Mouse (Mus musculus): ENCODE data around the gene Dcp1a.

Dcp1a gene

GRCm38 (mm10) chr14:30479361-30479948 lies at the start of gene Dcp1a:
TSS of gene Dcp1a (plus strand) at chr14:30479535.
- DNase-seq (ENCODE audit: low read depth) = peak; percentile 96

DNA sequence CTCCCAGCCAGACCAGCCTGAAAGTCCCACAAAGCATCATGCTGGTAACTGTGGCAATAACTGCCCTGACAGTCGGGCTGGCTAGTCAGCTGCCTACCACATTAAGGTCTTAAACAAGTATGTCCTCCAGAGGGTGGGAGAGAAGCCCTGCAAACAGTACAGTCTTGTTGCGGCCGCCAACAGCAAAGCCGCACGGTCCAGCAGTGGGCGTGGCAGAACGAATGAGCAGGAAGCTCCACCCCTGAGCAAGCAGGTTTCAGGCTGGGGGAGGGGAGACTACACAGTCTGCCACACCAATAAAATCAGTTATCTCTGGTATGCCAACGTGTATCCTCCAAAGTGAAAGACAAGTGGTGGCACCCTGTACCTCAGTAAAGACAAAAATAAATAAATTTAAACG lies 49.7 kb upstream of the Dcp1a start:
- DNase-seq (ENCODE audit: low read depth) = no peak

GRCm38 (mm10) chr14:30430026-30430425 lies 49.3 kb upstream of the Dcp1a start:
- DNase-seq (ENCODE audit: low read depth) = no peak

DNA sequence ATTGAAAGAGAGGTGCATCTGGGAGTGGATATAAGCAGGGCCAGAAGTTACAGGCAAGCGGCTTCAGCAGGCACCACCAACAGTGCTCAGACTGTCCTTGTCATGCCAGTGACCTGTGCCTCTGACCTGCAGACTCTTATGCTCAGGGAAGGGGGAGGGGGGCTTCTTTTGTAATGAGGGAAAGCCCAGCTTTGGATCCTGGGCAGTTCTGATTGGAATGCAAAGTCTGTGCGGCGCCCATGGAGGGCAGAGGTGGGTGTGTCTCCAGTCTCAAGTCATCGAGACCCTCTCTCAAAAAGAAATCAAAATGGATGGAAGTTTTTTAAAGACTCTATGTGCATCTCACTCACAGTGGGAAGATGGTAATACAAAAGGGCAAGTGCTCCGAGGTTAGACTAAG lies 48.9 kb upstream of the Dcp1a start:
- no peak for DNase-seq (ENCODE audit: low read depth)

DNA sequence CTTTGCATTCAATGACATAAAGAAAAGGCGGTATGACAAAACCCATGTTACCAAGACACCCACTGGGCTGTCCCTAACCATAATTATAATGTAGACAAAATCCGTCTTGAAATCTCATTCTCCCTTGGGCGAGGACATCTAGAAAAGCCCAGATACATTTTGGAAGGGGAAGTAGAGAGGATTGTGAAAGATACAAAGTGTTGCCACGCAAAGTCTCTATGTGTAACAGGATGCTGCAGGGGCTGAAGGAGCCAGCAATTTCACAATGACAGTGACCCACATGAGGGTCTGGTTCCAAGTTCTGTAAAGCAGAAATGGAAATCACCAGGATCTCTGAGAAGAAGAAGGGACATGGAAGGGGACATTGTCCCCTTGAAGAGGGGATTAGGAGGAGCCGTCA lies 44.0 kb upstream of the Dcp1a start:
- peak; percentile 66 for DNase-seq (ENCODE audit: low read depth)

GRCm38 (mm10) chr14:30439915-30440314 lies 39.4 kb upstream of the Dcp1a start:
- no peak for DNase-seq (ENCODE audit: low read depth)

DNA sequence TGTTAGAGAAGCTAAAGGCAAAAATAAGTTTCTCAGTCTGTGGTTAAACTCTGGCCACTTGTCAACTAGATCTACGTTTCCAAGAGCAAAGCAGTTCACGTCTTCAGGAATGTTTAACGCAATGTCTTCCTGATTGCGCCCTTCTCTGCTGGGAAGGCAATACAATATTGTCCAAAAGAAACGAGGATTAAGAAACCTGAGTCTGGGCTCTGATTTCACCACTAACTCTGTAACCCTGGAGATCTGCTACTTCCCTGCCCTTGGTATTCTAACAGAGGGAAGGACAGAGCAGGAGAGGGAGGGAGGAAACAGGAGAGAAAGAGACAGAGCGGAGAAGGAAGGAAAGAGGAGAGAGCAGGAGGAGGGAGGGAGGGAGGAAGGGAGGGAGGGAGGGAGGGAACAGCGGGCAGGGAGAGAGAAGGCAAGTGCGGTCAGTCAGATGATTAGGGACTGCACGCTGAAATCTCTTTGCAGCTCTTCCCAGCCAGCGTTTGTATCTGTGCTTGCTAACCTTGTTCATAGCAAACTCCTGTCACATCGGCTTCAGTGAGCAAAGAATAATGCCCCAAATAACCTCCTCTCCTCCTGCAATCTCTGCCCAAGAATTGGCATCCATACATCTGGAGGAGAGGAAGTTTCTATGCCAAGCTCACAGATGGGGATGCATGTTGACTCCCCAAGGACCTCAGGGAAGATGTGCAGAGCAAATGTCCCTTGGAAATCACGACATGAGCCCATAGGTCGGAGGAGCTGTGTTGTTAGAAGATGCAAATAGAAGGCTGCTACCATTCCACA lies 23.3 kb upstream of the Dcp1a start:
- DNase-seq (ENCODE audit: low read depth) = no peak

DNA sequence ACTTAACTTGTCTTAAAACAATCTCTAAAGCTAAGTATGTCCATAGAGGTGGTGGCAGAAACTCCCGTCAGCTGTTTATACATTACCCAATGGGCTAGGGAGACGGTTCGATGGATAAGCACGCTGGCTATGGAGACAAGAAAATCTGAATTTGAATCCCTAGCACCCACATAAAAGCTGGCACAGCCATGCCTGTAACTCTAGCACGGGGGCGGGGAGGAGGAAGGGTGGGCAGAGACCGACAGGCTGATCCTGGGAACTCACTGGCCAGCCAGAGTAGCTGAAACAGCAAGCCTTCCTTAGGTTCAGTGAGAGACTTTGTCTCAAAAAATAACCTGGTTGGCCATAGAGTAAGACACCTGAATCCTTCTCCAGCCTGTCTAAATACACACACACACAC lies 21.9 kb upstream of the Dcp1a start:
- no peak for DNase-seq (ENCODE audit: low read depth)

DNA sequence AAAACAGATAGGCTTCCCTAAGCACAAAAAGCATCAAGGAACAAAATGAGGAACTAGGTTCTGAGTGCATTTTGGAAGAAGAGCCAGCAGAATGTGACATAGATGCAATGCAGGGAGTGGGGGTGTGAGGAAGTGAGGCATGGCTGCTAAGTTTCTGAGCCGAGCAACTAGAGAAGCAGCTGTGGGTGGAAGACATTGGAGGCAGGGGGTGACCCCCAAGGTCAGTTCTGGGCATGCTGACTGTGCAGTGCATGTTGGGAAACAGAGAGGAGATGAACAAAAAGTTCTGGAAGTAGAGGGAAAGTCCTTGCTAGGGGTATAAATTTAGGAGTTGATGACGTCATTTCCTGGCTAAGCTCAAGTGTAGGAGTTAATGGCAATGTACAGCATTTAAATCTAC lies 21.4 kb upstream of the Dcp1a start:
- peak; percentile 65 for DNase-seq (ENCODE audit: low read depth)

- no peak for DNase-seq (ENCODE audit: low read depth)
These were observed 20.5 kb upstream of the Dcp1a start for GRCm38 (mm10) chr14:30458820-30459219.

DNA sequence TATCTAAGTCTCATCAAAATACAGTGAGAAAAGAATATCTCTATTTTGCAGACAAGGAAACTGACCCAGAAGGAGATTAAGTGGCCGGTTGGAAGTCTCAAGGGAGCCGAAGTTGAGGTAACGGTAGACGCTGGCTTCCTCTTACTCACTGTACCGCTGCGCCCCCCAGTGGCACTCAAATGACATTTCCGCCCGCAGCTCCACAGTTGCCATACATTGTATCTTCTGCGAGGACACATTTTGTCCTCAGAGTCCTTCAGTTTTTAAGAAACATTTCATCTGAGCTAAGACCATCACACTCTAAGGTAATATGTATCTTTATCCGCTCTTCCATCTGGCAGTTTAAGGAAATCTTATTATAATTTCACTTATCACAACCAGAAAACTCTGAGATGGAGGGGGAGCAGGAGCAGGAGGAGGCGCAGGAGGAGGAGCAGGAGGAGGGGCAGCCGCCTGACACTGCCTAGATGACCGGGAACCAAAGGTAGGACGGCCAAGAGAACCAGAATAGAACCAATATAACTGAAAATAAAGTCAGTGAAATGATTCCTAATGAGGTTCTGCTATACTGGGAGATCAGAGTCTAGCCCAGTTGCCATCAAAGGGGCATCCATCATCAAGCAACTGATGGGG lies 19.3 kb upstream of the Dcp1a start:
- peak; percentile 78 for DNase-seq (ENCODE audit: low read depth)

- DNase-seq (ENCODE audit: low read depth) = no peak
These were observed 16.0 kb upstream of the Dcp1a start for GRCm38 (mm10) chr14:30463312-30463711.

DNA sequence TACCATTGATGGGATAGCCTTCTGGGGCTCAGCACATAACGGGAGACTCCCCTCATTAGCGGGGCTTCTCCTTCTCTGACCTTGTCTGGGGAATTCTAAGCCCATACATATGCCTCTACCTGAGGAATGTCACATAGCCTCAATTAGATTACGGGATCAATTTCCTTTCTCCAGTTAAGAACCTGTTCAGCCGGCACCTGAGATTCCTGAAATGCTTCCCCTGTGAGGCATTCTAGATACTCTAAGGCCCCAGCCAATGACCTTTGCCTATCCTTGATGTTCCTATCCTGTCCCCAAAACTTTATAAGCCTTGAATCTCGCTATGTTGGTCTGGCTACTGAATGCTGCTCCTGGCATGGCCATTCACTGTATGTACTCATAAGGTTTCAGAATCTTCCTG lies 5.7 kb upstream of the Dcp1a start:
- DNase-seq (ENCODE audit: low read depth) = no peak

GRCm38 (mm10) chr14:30474416-30474815 lies 4.9 kb upstream of the Dcp1a start:
- DNase-seq (ENCODE audit: low read depth) = no peak

GRCm38 (mm10) chr14:30491342-30491741 lies 12.0 kb downstream of the Dcp1a start, which contains the start of gene Cacna1d:
TSS of gene Cacna1d (minus strand) at chr14:30491455.
- no peak for DNase-seq (ENCODE audit: low read depth)

GRCm38 (mm10) chr14:30493276-30493675 lies 13.9 kb downstream of the Dcp1a start:
- DNase-seq (ENCODE audit: low read depth) = no peak

DNA sequence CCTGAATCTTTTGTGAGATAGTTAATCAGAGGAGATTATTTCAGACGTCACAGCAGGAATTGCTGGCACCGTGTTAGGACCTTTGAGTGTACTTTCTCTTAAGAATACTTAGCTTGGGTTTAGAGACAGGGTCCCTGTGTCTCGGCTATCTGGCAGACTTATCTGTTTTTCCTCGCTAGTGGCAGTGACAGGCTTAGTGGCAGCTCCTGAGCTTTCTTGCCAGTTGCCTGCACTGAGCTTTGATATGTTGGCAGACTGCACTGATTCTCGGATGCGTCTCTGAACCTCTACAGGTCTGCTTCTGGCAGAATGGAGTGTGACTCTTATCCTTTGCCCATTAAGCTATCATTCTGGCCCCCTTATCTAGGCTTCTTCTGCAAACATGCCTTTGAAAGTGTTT lies 15.7 kb downstream of the Dcp1a start:
- DNase-seq (ENCODE audit: low read depth) = no peak

GRCm38 (mm10) chr14:30498202-30498601 lies 18.9 kb downstream of the Dcp1a start:
- DNase-seq (ENCODE audit: low read depth) = no peak

DNA sequence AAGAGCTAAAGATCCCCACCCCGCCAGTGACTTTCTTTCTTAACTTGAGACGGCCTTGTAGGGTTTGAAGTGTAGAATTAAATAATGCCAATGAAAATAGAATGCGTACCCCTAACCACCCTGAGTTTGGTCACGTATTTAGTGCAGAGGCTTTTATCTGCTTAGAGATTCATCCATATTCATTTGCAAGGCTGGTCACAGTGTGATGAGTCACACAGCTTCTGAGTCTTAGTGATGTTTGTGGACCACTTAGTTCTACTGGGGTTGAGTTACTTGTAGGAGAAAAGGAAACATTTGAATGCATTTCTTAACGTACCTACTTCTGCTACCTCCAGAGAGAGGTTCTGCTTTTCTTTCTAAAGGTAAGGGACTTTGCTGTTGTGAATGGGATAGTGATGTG lies 25.7 kb downstream of the Dcp1a start:
- no peak for DNase-seq (ENCODE audit: low read depth)

- DNase-seq (ENCODE audit: low read depth) = no peak
These were observed 31.0 kb downstream of the Dcp1a start for GRCm38 (mm10) chr14:30510214-30510763.

GRCm38 (mm10) chr14:30512896-30513295 lies 33.6 kb downstream of the Dcp1a start:
- no peak for DNase-seq (ENCODE audit: low read depth)

DNA sequence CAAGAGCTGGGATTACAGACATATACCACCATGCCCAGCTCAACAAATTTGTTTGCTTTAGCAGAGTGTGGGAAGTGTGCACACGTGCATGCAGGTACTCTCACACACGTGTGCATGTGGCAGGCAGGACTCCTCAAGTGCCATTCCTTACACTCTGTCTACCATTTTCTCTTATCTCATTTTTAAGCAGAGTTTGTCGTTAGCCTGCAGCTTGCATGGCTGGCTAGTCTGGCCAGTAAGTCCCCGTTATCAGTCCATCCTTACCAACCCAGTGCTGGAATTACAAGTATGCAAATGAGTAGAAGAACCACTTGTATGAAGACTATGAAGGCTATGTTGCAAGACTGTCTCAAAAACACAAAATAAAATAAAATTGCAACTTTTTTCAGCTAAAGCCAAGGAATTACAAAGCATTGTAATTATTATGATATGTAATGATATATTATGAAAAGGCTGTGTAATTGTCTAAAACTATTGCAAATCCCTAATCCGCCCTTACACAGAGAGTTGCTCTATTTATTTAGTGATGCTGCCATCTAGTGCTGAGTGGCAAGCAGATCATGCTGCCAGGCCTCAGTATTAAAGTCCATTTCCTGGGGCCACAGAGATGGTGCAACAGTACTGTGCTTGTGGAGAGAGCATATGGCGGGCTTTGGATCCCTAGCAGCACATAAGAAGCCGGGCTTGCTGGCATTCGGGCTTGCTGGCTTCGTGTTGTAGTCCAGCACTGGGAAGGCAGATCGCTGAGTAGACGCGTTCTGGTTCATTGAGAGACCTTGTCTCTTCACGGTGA lies 36.8 kb downstream of the Dcp1a start:
- peak; percentile 69 for DNase-seq (ENCODE audit: low read depth)

Measured in 416B (cell line).